Mouse (Mus musculus): ENCODE data around the gene Fam19a4.

Gene Fam19a4

GRCm38 (mm10) chr6:97060074-97060681, at the start of gene Fam19a4:
Gene Fam19a4 (minus strand): TSS chr6:97060413.
- DNase-seq (ENCODE audit: low spot score in 2 of 2): no peak

DNA sequence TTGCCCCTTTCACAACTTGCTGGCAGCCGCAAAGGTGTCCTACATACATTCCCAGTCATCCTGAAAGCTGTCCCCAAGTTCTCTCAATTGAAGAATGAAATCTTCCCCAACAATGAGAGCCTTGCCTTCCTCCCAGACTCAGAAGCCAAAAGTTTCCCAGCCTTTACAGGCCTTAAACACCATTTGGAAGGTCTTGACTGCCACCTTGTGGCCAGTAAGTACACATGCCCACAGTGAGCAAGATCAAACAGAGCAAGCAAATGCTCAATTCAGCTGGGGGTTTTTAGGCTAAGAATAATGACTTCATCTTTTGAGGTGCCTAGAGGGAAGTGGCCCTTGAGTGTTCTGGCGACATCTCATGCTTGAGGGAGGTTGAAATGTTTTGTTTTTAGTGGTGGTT, 46.6 kb upstream of the Fam19a4 start:
- peak in 1 of 2 experiments; percentile 67 for DNase-seq (ENCODE audit: low spot score in 2 of 2)

- no peak for DNase-seq (ENCODE audit: low spot score in 2 of 2)
Observed at GRCm38 (mm10) chr6:97106106-97106505, 45.9 kb upstream of the Fam19a4 start.

DNA sequence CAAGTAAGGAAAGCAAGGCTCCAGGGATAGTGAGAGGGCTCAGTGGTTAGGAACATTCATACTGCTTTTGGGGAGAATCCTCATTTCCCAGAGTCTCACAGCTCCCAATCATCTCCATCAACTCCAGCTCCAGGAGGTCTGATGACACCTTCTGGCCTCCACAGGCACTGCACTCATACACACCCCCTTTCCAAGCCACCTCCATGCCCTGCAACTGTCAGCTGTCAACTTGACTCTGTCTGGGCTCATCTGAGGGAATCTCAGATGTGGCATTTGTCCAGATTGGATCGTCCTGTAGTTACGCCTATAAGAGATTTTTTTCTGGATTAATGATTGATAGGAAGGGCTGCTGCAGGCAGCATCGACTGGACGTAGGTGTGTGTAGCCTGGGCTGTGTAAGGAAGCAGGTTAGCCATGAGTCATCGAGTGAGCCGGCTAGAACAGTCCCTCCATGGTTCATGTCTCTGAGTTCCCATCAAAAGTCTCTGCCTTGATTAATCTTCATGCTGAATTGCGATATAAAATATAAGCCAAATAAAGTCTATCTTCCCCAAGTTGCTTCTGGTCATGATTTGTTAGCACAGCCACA, 44.1 kb upstream of the Fam19a4 start:
- DNase-seq (ENCODE audit: low spot score in 2 of 2): no peak

DNA sequence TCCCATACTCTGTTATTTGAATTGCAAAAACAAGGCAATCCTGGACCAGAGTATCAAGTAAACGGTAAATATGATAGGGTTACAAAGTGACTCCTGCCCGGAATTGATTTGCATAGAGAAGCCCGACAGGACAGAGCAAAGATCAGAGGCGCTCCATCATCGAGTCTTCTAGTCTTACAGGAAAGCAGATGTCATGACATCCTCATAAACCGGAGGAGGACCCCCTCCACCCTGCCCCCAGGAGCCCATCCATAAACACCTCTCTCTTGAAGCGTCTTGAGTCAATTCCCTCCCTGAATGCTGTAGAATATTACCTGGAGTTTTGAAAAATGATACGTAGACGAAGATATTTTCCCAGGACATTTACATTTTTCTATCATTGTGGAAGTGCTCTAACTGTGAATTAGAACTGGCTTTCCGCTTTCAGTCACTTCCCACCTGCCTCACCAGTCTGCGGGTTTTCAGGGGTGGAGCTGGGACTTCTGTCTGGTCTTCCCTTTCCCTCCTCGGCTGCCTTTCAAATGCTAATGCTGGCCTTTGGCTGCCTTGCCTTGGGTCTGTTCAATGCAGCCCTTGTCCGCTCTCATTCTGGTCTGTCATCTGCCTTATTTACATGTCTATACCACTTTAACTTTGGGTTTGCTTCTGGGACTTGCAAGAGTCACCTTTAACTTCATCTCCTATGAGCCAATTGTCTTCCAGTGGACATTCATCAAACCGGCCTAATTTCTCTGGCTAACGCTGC, 41.9 kb upstream of the Fam19a4 start:
- DNase-seq (ENCODE audit: low spot score in 2 of 2): no peak

GRCm38 (mm10) chr6:97101190-97101957, 41.2 kb upstream of the Fam19a4 start:
- no peak for DNase-seq (ENCODE audit: low spot score in 2 of 2)

- no peak for DNase-seq (ENCODE audit: low spot score in 2 of 2)
Observed at GRCm38 (mm10) chr6:97082336-97082735, 22.1 kb upstream of the Fam19a4 start.

DNA sequence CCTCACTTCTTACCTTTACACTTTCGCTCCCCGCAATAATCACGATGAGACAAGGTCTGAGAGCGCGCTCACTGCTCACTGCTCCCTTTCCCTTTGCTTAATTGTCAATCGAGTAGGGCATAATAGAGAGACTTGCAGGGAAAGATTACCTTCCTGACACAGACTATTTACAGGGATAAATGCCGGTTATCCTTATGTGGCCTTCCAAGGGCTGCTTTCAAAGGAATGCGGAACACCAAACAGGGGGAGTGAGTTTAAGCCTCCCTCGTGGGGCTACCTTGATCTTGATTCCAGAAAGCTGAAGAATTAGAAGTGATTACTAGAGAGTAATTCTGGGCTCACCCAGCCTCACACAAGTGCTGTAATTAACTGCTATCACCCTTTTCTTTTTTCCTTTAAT, 19.8 kb upstream of the Fam19a4 start:
- no peak for DNase-seq (ENCODE audit: low spot score in 2 of 2)

GRCm38 (mm10) chr6:97059599-97059998, 614 bp downstream of the Fam19a4 start:
- no peak for DNase-seq (ENCODE audit: low spot score in 2 of 2)

DNA sequence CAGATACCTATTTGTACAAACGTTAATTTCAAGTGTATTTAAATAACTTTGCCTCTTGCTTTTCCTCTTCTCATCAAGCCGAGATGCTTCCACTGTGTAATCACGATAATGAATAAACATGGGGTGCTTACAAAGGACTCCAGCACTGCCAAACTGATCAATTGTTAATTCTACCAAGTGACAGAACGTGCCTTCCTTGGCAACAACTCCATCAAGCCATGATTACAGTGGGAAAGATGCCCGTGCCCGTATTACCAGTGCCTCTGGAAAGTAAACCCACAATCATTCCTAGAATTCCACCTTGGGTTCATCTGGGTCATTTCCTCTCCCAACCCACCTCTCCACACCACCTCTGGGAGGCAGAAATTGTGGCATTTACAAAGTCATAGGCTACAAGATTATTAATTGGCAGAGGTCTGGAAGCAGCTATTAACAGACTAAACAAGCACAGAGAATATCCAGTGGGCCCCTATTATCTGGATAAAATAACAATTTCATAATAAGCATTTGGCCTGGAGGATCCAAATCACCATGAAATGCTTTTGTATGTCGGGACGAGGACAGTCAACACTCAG, 7.9 kb downstream of the Fam19a4 start:
- DNase-seq (ENCODE audit: low spot score in 2 of 2): no peak

- DNase-seq (ENCODE audit: low spot score in 2 of 2): no peak
Observed at GRCm38 (mm10) chr6:97048403-97048802, 11.8 kb downstream of the Fam19a4 start.

DNA sequence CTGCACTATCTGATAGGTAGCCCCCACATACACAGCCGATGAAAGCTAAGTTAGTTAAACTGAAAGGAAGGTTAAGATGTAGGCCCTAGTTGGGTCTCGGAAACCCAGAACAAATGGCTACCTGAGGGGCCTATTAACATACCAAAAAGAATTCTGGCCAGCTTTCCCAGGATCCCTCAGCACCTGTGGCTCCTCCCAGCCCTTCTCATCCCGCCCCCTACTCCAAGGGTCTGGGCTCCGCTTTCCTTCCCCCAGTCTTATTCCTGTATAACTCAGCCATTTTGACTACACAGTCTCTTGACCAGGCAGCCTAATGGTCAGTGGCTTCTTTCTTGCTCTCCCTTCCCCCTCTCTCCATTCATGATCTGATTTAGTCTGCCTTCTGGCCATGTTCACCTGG, 13.7 kb downstream of the Fam19a4 start:
- DNase-seq (ENCODE audit: low spot score in 2 of 2): no peak

DNA sequence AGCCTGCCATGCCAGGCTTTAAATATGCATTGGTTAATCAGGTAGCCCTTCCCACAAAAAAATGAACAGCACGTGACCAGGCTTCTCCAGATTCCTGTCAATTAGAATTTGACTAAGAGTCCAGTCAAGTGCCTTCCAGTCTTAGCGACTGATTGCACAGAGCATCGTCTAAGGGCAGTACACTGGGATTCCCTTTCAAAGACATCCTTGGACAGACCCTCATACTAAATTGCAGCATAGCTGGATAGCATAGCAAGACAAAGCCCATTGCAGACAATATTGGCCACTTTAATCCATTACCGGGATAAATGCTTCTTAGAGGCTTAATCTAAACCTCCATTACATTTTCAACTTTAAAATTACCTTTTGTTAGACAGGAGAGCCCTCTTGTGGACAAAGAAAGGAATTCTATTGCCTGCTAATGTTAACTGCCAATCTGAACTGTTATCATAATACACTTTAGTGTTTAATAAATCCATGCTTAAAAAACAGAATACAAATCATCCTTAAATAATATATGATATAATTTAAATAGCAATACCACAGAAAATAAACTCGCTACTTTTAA, 33.0 kb downstream of the Fam19a4 start:
- DNase-seq (ENCODE audit: low spot score in 2 of 2): peak in 1 of 2 experiments; percentile 22

- no peak for DNase-seq (ENCODE audit: low spot score in 2 of 2)
Observed at GRCm38 (mm10) chr6:97019323-97019722, 40.9 kb downstream of the Fam19a4 start.

GRCm38 (mm10) chr6:97016711-97017110, 43.5 kb downstream of the Fam19a4 start:
- DNase-seq (ENCODE audit: low spot score in 2 of 2): no peak

GRCm38 (mm10) chr6:97016018-97016417, 44.2 kb downstream of the Fam19a4 start:
- no peak for DNase-seq (ENCODE audit: low spot score in 2 of 2)

GRCm38 (mm10) chr6:97006513-97007094, 53.6 kb downstream of the Fam19a4 start:
- peak; percentile 51 to 68 for DNase-seq (ENCODE audit: low spot score in 2 of 2)

DNA sequence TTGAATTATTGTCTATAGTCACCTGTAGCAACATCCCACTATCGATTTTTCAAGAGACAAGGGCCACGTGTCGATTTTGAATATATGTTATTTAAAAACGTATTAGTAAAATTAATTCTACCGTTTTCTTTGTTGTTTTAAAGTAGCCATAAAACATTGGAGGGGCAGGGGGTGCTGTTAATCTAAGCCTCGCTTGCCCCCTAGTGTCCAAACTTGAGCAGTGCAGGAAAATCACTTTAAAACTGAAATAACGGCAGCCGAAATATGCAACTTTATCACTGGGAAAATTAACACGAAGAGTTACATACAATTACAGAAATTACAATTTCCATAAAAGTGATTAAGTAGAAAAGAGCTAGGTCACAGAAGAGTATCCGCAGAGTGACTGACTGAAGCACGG, 55.2 kb downstream of the Fam19a4 start:
- peak; percentile 28 to 55 for DNase-seq (ENCODE audit: low spot score in 2 of 2)

GRCm38 (mm10) chr6:96995556-96996159, 64.6 kb downstream of the Fam19a4 start:
- no peak for DNase-seq (ENCODE audit: low spot score in 2 of 2)

DNA sequence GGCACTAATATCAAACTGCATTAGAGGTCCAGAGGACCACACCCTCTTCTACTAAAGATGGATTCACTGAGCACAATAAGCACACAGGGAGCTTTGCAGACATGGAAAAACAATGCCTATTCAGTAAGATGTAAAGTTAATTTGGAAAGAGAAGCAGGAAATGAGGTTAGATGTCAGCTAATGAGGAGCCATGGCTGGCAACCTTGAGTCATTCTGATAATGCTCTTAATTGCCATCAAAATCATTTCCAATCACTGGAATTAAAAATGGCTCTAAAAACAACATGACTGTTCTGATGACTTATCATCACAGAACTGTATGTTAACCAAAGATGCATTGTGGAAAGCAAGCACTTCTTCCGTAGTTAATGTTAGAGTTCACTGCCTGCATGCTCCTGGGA, 68.5 kb downstream of the Fam19a4 start:
- no peak for DNase-seq (ENCODE audit: low spot score in 2 of 2)

GRCm38 (mm10) chr6:96977537-96977936, 82.7 kb downstream of the Fam19a4 start:
- DNase-seq (ENCODE audit: low spot score in 2 of 2): no peak

Measured in frontal cortex, postnatal 36 days (tissue).